Mouse (Mus musculus): ENCODE results near the gene Fads3. TPM values are rescaled to one million over a fixed set of nuclear protein-coding genes. Genes with fewer than 3 reads are reported as not detected.
A peak's percentile ranks its signal among the peaks of the same experiment; 100 is the strongest.

Gene Fads3
- polyA plus RNA-seq, 1 experiment from 2014 or later, result 7.4 TPM

GRCm38 (mm10) chr19:10056686-10057085, 15.3 kb downstream of the Fads3 start:
- ATAC-seq (ENCODE audit: low FRiP score), result no peak
- Histone ChIP-seq H3K27me3 (no peaks in the 10 kb centered on the region), H3K4me1 (peaks cover 8% of the 10 kb centered on the region; the same call in 1 of the 2 replicates), H3K4me3 (replicated peaks) (no peak overlapping the region), H3K36me3 (replicated peaks) (peaks cover 16% of the 10 kb centered on the region), H3K27ac (no peak overlapping the region), H3K4me2 (no peak overlapping the region), H3K9ac (no peak overlapping the region), H3K9me3 (no peaks in the 10 kb centered on the region)
- 94% methylated on average over 3 of the region's 3 CpGs for whole genome bisulfite sequencing

- Histone ChIP-seq H3K9me3 (no peaks in the 10 kb centered on the region), H3K9ac (no peak overlapping the region), H3K4me1 (peaks cover 8% of the 10 kb centered on the region; the same call in 1 of the 2 replicates), H3K27me3 (no peaks in the 10 kb centered on the region), H3K4me3 (replicated peaks) (no peak overlapping the region), H3K27ac (no peak overlapping the region), H3K4me2 (no peak overlapping the region), H3K36me3 (replicated peaks) (peaks cover 27% of the 10 kb centered on the region)
- 77% methylated on average over 11 of the region's 11 CpGs for WGBS
- no peak for ATAC-seq (ENCODE audit: low FRiP score)
Observed at GRCm38 (mm10) chr19:10057486-10058351, 16.4 kb downstream of the Fads3 start.

- Histone ChIP-seq H3K9ac (no peak overlapping the region), H3K36me3 (replicated peaks) (peaks cover 33% of the 10 kb centered on the region), H3K9me3 (no peaks in the 10 kb centered on the region), H3K27ac (no peak overlapping the region), H3K27me3 (no peaks in the 10 kb centered on the region), H3K4me3 (replicated peaks) (no peak overlapping the region), H3K4me2 (no peak overlapping the region), H3K4me1 (peaks cover 8% of the 10 kb centered on the region; the same call in 1 of the 2 replicates)
- WGBS, result 96% methylated on average over 1 of the region's 1 CpGs
- ATAC-seq (ENCODE audit: low FRiP score), result no peak
Observed at GRCm38 (mm10) chr19:10058352-10058825, 17.0 kb downstream of the Fads3 start.

- Histone ChIP-seq H3K4me1 (peaks cover 8% of the 10 kb centered on the region; the same call in 1 of the 2 replicates), H3K4me2 (no peak overlapping the region), H3K27me3 (no peaks in the 10 kb centered on the region), H3K9ac (no peak overlapping the region), H3K36me3 (replicated peaks) (peaks cover 39% of the 10 kb centered on the region), H3K27ac (no peak overlapping the region), H3K9me3 (no peaks in the 10 kb centered on the region), H3K4me3 (replicated peaks) (no peak overlapping the region)
- 60% methylated on average over 9 of the region's 9 CpGs for WGBS
- ATAC-seq (ENCODE audit: low FRiP score), result no peak
Observed at GRCm38 (mm10) chr19:10058876-10059427, 17.6 kb downstream of the Fads3 start.

- 64% methylated on average over 10 of the region's 10 CpGs for WGBS
- Histone ChIP-seq H3K9me3 (no peaks in the 10 kb centered on the region), H3K4me2 (no peak overlapping the region), H3K27me3 (no peaks in the 10 kb centered on the region), H3K4me3 (replicated peaks) (no peak overlapping the region), H3K36me3 (replicated peaks) (peaks cover 50% of the 10 kb centered on the region), H3K27ac (peak overlapping the region; percentile 70), H3K4me1 (peaks cover 8% of the 10 kb centered on the region; the same call in 1 of the 2 replicates), H3K9ac (no peak overlapping the region)
- ATAC-seq (ENCODE audit: low FRiP score), result peak; percentile 59
Observed at GRCm38 (mm10) chr19:10059911-10060567, 18.7 kb downstream of the Fads3 start.

- no peak for ATAC-seq (ENCODE audit: low FRiP score)
Observed at GRCm38 (mm10) chr19:10060783-10061590, 19.6 kb downstream of the Fads3 start.

GRCm38 (mm10) chr19:10061624-10062023, 20.3 kb downstream of the Fads3 start:
- no peaks in the 10 kb centered on the region for H3K27me3 ChIP-seq
- H3K4me3 ChIP-seq (replicated peaks), result no peak overlapping the region
- no peaks in the 10 kb centered on the region for H3K9me3 ChIP-seq
- ATAC-seq (ENCODE audit: low FRiP score), result no peak
- peak overlapping the region; percentile 70; the same call in 1 of the 2 replicates for H3K27ac ChIP-seq
- H3K9ac ChIP-seq, result no peak overlapping the region
- WGBS, result 93% methylated on average over 2 of the region's 2 CpGs
- peaks cover 8% of the 10 kb centered on the region; the same call in 1 of the 2 replicates for H3K4me1 ChIP-seq
- H3K36me3 ChIP-seq (replicated peaks), result peaks cover 66% of the 10 kb centered on the region
- no peak overlapping the region for H3K4me2 ChIP-seq

More at GRCm38 (mm10) chr19:10060783-10061590, 19.6 kb downstream of the Fads3 start:
- Histone ChIP-seq H3K9me3 (no peaks in the 10 kb centered on the region), H3K4me1 (peaks cover 8% of the 10 kb centered on the region; the same call in 1 of the 2 replicates), H3K27me3 (no peaks in the 10 kb centered on the region), H3K36me3 (replicated peaks) (peaks cover 59% of the 10 kb centered on the region), H3K27ac (peak overlapping the region; percentile 70), H3K9ac (no peak overlapping the region), H3K4me3 (replicated peaks) (no peak overlapping the region), H3K4me2 (no peak overlapping the region)
- 71% methylated on average over 8 of the region's 8 CpGs for WGBS

GRCm38 (mm10) chr19:10062292-10062691, 20.9 kb downstream of the Fads3 start:
- H3K4me3 ChIP-seq (replicated peaks), result no peak overlapping the region
- H3K27ac ChIP-seq, result no peak overlapping the region
- ATAC-seq (ENCODE audit: low FRiP score), result no peak
- H3K36me3 ChIP-seq (replicated peaks), result peaks cover 67% of the 10 kb centered on the region
- H3K9ac ChIP-seq, result no peak overlapping the region
- peaks cover 8% of the 10 kb centered on the region; the same call in 1 of the 2 replicates for H3K4me1 ChIP-seq
- no peaks in the 10 kb centered on the region for H3K27me3 ChIP-seq
- 93% methylated on average over 8 of the region's 8 CpGs for WGBS
- H3K4me2 ChIP-seq, result no peak overlapping the region
- no peaks in the 10 kb centered on the region for H3K9me3 ChIP-seq

GRCm38 (mm10) chr19:10062862-10063261, 21.5 kb downstream of the Fads3 start:
- Histone ChIP-seq H3K4me1 (peaks cover 8% of the 10 kb centered on the region; the same call in 1 of the 2 replicates), H3K4me3 (replicated peaks) (no peak overlapping the region), H3K36me3 (replicated peaks) (peaks cover 71% of the 10 kb centered on the region), H3K4me2 (no peak overlapping the region), H3K27me3 (no peaks in the 10 kb centered on the region), H3K27ac (no peak overlapping the region), H3K9ac (no peak overlapping the region), H3K9me3 (no peaks in the 10 kb centered on the region)
- 87% methylated on average over 5 of the region's 5 CpGs for WGBS
- no peak for ATAC-seq (ENCODE audit: low FRiP score)

- Histone ChIP-seq H3K27ac (peak overlapping the region; percentile 61), H3K9me3 (no peaks in the 10 kb centered on the region), H3K9ac (no peak overlapping the region), H3K4me2 (no peak overlapping the region), H3K4me3 (replicated peaks) (no peak overlapping the region), H3K36me3 (replicated peaks) (peaks cover 86% of the 10 kb centered on the region), H3K27me3 (no peaks in the 10 kb centered on the region), H3K4me1 (peaks cover 8% of the 10 kb centered on the region; the same call in 1 of the 2 replicates)
- 76% methylated on average over 10 of the region's 10 CpGs for WGBS
- ATAC-seq (ENCODE audit: low FRiP score), result no peak
Observed at GRCm38 (mm10) chr19:10064173-10065012, 23.0 kb downstream of the Fads3 start.
